Mouse (Mus musculus) C2C12 (cell line): Measurements from ENCODE around the gene Zswim8. TPM values are rescaled to one million over a fixed set of nuclear protein-coding genes. Genes with fewer than 3 reads are reported as not detected.
A peak's percentile ranks its signal among the peaks of the same experiment; 100 is the strongest.

Experiments used
- H3K27me3 ChIP-seq: one replicate; pipeline ENCODE4 v1.6.1; 2011; ENCODE audit not compliant: control insufficient read depth, insufficient read depth, insufficient read length
- H3K36me3 ChIP-seq: one replicate; pipeline ENCODE4 v1.6.1; 2011; ENCODE audit not compliant: control insufficient read depth, insufficient read depth
- H3K4me3 ChIP-seq: one replicate; pipeline ENCODE4 v1.5.1; 2011; ENCODE audit warnings: mild to moderate bottlenecking, control low read depth; ENCODE audit not compliant: poor library complexity, insufficient read depth, severe bottlenecking
- H3K79me2 ChIP-seq: one replicate; pipeline ENCODE4 v1.6.1; 2011; ENCODE audit not compliant: control insufficient read depth, insufficient read depth
- H3K79me3 ChIP-seq: one replicate; pipeline ENCODE4 v1.6.1; 2011; ENCODE audit warnings: low read depth, control low read depth
- H3ac ChIP-seq: one replicate; pipeline ENCODE3; 2011; ENCODE audit warnings: low read depth; ENCODE audit not compliant: control insufficient read depth, insufficient read length
- CEBPB ChIP-seq: IDR thresholded peaks from one replicate; pipeline ENCODE4 v1.6.1; 2011; ENCODE audit warnings: low read depth, mild to moderate bottlenecking, control low read depth, moderate library complexity
- CTCF ChIP-seq: IDR thresholded peaks from one replicate; pipeline ENCODE4 v1.5.1; 2011; ENCODE audit not compliant: control insufficient read depth, insufficient read depth, insufficient read length
- FOSL1 ChIP-seq: IDR thresholded peaks from one replicate; pipeline ENCODE4 v1.8.0; 2011; ENCODE audit warnings: mild to moderate bottlenecking, low read length; ENCODE audit not compliant: poor library complexity, insufficient read depth, severe bottlenecking
- MAX ChIP-seq: IDR thresholded peaks from one replicate; pipeline ENCODE4 v1.6.1; 2011; ENCODE audit warnings: mild to moderate bottlenecking, control low read depth
- MYOD1 ChIP-seq: IDR thresholded peaks from one replicate; pipeline ENCODE4 v1.6.1; 2011; ENCODE audit warnings: low read depth; ENCODE audit not compliant: control insufficient read depth, insufficient read length
- MYOG ChIP-seq: IDR thresholded peaks from one replicate; pipeline ENCODE4 v1.6.1; 2011; ENCODE audit not compliant: control insufficient read depth, insufficient read length; ENCODE audit errors: extremely low read depth
- USF1 ChIP-seq: IDR thresholded peaks from one replicate; pipeline ENCODE4 v1.6.1; 2011; ENCODE audit warnings: low read depth, mild to moderate bottlenecking, control low read depth, moderate library complexity
- microRNA-seq: library from miRNA; unstranded; fragments of <30 nt; microRNA quantifications from one replicate; pipeline ENCODE4, GENCODE M21; 2019; ENCODE audit warnings: borderline microRNAs expressed
- polyA plus RNA-seq: library from polyadenylated mRNA; unstranded; fragments of >200 nt; fragmentation: generic; extraction: Trizol; gene quantifications from one replicate; pipeline ENCODE4 v1.2.1, GENCODE M21; 2012; ENCODE audit warnings: missing spikeins

Gene Zswim8
- polyA plus RNA-seq, 1 experiment: 74.0 TPM

DNA sequence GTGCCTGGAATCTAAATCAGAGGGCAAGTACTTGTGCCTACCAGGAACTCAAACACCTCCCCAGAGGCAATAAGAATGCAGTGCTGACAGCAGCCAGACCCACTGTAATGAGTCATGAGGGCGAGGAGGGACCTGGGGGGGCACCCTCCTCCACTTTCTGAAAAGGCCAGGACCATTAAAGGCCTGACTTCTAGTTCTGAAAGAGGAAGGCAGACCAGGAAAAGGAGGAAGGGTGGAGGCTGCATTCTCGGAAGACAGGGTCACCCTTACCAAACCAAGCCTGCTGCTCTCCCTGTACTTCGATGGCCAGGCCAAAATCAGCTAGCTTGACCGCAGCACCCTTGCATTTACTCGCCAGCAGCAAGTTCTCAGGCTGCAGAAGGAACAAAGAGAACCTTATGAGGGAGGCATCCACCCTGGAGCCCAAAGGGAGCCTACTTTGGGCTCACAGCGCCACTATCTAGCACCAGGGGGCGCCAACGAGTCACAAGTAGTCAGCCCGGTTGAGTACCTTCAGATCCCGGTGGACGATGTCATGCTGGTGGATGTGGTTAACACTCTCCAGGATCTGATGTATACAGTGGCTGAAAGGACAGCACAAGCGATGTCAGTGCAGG lies 58.4 kb downstream of the Zswim8 start:
- H3K79me2 ChIP-seq: peaks cover 38% of the 10 kb centered on the region
- H3ac ChIP-seq: peak overlapping the region; percentile 34
- H3K4me3 ChIP-seq: no peak overlapping the region
- peaks cover 79% of the 10 kb centered on the region for H3K36me3 ChIP-seq
- TF ChIP-seq CTCF (peak; percentile 92), MYOG (no peak), USF1 (no peak), FOSL1 (peak; percentile 71), MAX (peak; percentile 70), MYOD1 (no peak), CEBPB (no peak)
- peaks cover 10% of the 10 kb centered on the region for H3K79me3 ChIP-seq
- H3K27me3 ChIP-seq: no peaks in the 10 kb centered on the region

DNA sequence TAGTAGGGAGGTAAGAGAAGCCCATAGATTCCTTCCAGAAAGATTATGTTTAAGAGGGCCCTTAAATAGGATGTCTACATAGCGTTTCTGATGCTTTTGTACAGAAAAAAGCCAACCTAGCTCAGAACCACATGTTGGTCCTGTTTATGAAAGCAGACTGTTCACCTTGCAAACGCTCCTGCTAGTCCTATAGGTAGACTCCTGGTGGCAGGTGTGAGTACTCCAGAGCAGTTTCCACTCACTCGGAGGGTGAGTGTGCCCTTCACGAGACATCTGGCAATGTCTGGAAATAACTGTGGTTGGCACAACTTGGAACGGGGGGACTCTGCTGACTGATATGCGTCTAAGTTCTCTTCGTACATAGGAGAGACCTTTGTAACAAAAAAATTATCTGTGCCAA lies 60.6 kb downstream of the Zswim8 start:
- H3K79me2 ChIP-seq: peaks cover 56% of the 10 kb centered on the region
- H3ac ChIP-seq: no peak overlapping the region
- H3K36me3 ChIP-seq: peaks cover 77% of the 10 kb centered on the region
- peaks cover 26% of the 10 kb centered on the region for H3K79me3 ChIP-seq
- TF ChIP-seq MAX: no peak
- no peak for TF ChIP-seq MYOD1
- no peak for TF ChIP-seq CEBPB
- no peak for TF ChIP-seq MYOG
- TF ChIP-seq CTCF: no peak
- TF ChIP-seq USF1: no peak
- no peak for TF ChIP-seq FOSL1
- H3K4me3 ChIP-seq: no peak overlapping the region
- H3K27me3 ChIP-seq: no peaks in the 10 kb centered on the region

DNA sequence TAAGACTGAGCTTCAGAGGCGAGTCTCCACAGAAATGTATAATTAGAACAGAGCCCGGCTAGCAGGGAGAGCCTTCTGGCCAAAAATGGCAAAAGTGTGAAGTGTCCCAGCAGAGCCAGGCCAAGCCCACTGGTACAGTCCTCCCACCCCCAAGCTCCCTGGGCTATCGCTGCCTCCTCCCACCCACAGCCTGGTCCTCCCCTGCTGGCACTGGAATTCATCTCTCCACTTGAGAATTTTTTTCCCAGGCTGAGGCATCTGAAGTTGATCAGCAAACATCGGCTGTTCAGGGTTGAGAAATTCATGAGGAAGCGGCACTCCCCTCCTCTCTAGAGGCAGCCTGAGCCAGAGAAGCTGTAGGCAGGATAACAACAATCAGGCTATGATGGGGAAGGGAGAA lies 61.2 kb downstream of the Zswim8 start:
- Histone ChIP-seq H3K36me3 (peaks cover 76% of the 10 kb centered on the region), H3K79me2 (peaks cover 58% of the 10 kb centered on the region)

DNA sequence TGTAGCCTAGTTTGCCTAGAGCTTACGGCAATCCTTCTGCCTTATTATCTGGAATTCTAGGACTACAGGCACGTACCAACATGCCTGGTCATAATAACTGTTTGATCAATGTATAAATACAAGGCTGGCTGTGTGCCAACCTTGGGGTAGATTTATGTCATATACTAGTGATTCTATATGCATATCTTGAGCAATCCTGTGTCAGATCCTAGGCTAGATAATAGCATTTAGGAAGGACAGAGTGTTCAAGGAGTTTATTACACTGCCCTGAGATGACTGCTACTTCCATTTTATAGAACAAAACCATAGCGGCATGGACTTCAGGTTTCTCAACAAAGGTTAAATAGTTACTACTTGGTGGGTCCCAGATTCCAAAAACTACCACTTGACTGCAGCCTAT lies 64.6 kb downstream of the Zswim8 start:
- no peaks in the 10 kb centered on the region for H3K27me3 ChIP-seq
- no peak overlapping the region for H3K4me3 ChIP-seq
- H3K79me3 ChIP-seq: peaks cover 59% of the 10 kb centered on the region
- H3K36me3 ChIP-seq: peaks cover 90% of the 10 kb centered on the region
- no peak for TF ChIP-seq MYOG
- no peak overlapping the region for H3ac ChIP-seq
- H3K79me2 ChIP-seq: peaks cover 78% of the 10 kb centered on the region

More for the DNA sequence above, 61.2 kb downstream of the Zswim8 start:
- H3K27me3 ChIP-seq: no peaks in the 10 kb centered on the region
- TF ChIP-seq USF1 (no peak), CEBPB (no peak), MYOG (no peak), FOSL1 (no peak), CTCF (no peak), MYOD1 (no peak), MAX (no peak)
- H3K79me3 ChIP-seq: peaks cover 31% of the 10 kb centered on the region
- H3ac ChIP-seq: no peak overlapping the region
- H3K4me3 ChIP-seq: no peak overlapping the region

DNA sequence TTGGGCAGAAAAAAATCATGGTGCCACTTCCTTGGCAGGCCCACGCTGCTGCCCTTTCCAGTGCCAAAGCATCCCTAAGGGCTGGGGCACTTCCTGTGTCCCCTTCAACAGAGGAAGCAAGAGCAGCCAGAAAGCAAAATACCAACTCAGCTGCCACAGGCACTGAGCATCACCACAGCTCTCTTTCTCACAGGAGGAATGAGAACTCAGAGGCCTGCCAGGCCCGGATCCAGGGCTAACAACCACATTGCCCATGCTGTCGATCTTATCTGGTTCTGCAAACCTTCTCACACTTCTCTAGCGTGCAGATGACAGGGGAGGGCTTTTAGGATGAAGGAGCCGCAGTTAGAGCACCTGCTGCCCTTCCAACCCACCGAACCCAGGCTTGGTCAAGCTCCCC lies 65.5 kb downstream of the Zswim8 start:
- no peak overlapping the region for H3ac ChIP-seq
- H3K79me2 ChIP-seq: peaks cover 87% of the 10 kb centered on the region
- peaks cover 63% of the 10 kb centered on the region for H3K79me3 ChIP-seq
- H3K4me3 ChIP-seq: no peak overlapping the region
- peaks cover 90% of the 10 kb centered on the region for H3K36me3 ChIP-seq
- no peak for TF ChIP-seq USF1
- TF ChIP-seq CEBPB: no peak
- no peak for TF ChIP-seq MAX
- no peaks in the 10 kb centered on the region for H3K27me3 ChIP-seq

Small RNA genes within 50 kb of the gene (microRNA-seq; reads per million reads assigned to microRNA genes)
- 1.8 reads per million, percentile 38 among the genes with 10 or more reads in this experiment for gene Mir6946

Other genes starting within 250 kb of the Zswim8 start
- gene Anxa7, start 227.4 kb upstream of the Zswim8 start, polyA plus RNA-seq: 47.9 TPM
- 0.28 TPM for gene Mss51, start 210.7 kb upstream of the Zswim8 start, polyA plus RNA-seq
- 29.9 TPM for gene Ppp3cb, start 161.0 kb upstream of the Zswim8 start, polyA plus RNA-seq
- gene Usp54, start 66.5 kb upstream of the Zswim8 start, polyA plus RNA-seq: 3.3 TPM
- gene Myoz1, start 51.0 kb upstream of the Zswim8 start, polyA plus RNA-seq: 0.50 TPM
- 42.3 TPM for gene Synpo2l, start 39.2 kb upstream of the Zswim8 start, polyA plus RNA-seq
- gene Sec24c, start 33.2 kb upstream of the Zswim8 start, polyA plus RNA-seq: 63.4 TPM
- 6.3 TPM for gene Fut11, start 12.6 kb upstream of the Zswim8 start, polyA plus RNA-seq
- gene Chchd1, start 4.5 kb upstream of the Zswim8 start, polyA plus RNA-seq: 177 TPM
- gene Ndst2, start 27.0 kb downstream of the Zswim8 start, polyA plus RNA-seq: 13.5 TPM
- gene Camk2g, start 86.5 kb downstream of the Zswim8 start, polyA plus RNA-seq: 74.2 TPM
- 106 TPM for gene Plau, start 129.1 kb downstream of the Zswim8 start, polyA plus RNA-seq
- gene Vcl, start 221.8 kb downstream of the Zswim8 start, polyA plus RNA-seq: 129 TPM